Mouse (Mus musculus): ENCODE measurements around the gene Nop56. TPM values are rescaled to one million over a fixed set of nuclear protein-coding genes. Genes with fewer than 3 reads are reported as not detected.

The Nop56 gene
- total RNA-seq, 2 experiments from 2014 or later: 94.9 to 131 TPM

DNA sequence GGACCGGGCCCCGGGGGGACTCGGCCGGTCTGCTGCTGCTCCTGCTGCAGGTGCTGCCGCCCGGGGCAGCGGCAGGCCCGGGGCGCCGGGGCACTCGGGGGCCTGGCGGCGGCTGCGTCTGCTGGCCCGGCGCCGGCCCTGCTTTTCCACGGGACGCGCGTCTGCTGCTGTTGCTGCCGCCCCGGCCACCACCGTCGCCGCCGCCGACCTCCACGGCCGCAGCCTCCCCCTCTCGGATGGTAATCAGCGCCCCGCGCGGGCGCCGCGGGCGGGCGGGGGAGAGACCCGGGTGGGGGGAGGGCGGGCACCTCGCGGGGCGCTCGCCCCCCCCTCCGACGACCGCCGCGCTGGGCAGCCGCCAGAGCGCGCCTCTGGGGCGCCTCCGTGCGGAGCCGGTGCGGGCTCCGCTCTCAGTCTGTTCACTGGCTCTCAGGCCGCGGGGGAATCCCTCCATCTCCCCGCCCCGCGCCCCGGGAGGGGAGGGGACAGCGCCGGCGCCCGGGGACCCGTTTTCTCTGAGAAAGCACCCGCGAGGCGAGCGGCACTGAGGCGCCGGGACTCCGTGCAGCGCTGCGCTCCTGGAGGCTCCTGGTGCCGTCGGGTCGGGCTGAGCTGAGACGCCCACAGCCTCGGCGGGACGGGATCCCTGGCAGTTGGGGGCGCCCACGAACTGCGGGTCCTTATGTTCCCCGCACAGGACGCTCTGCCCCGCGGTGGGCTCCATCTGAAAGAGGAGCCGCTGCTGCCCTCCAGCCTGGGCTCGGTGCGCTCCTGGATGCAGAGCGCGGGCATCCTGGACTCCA, 21.3 kb downstream of the Nop56 start:
- DNase-seq: peak; percentile 60 to 77

DNA sequence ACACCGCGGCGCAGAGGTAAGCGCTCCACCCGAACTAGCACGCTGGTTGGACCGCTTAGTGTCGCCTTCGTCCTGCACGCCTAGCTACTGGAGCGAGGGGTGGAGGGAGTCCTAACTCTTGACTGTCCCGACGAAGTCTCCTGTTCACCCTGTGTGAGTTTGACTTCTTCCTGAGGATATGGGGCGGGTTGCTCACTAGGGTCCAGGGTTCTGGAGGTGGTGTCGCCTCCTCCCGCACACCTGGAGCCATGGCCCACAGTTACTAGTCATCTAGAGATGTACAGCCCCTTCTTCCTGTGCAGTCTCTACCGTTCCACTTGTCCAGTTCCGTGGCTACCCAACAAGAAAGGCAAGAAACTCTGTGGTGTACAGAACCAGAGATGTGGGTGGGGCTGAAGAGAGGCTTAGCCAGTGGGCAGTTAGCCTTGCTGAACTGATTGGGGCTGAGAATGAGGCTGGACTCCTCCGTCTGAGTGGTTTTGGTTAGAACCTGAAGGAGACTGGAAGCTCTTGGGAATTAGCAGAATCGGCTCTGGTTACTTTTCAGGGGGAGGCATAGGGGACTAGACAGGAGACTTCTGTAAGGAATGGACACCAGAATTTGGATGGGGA, 22.0 kb downstream of the Nop56 start:
- no peak for DNase-seq

DNA sequence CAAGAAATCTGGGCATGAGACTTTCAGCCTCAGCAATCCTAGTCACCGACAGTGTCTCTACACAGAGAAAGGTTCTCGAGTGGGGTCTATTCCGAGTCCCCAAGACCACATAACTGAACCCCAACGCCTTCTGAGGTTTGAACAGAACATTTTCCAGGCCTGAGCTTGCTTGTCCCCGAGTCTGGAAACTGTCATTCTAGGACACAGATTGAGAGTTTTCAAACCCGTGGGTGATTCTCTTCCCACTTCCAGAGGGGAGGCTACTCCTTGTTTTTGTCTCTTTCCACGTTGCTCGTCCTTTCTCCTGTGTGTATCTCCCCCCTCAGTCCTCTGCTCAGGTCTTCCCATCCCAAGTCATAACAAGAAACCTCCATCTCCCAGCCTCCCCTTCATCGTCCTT, 23.4 kb downstream of the Nop56 start:
- DNase-seq: no peak

DNA sequence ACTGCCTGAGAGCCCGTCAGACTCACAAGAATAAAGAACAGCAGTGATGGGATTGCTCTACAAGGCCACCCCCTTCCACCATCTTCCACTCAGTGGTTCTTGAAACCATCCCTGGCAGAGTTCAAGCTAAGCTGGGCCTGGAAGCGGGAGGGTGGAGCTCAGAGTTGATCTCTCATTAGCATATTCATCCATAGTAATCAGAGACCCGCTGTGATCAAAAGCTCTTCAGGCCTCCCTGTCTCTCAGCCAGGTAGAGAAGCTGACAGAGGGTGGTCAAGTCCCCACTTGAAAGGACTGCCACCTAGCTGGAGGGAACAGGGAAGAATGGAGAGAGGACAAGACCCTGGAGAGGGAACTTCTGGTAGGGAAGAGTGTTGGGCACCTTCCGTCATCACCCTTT, 28.8 kb downstream of the Nop56 start:
- no peak for DNase-seq

DNA sequence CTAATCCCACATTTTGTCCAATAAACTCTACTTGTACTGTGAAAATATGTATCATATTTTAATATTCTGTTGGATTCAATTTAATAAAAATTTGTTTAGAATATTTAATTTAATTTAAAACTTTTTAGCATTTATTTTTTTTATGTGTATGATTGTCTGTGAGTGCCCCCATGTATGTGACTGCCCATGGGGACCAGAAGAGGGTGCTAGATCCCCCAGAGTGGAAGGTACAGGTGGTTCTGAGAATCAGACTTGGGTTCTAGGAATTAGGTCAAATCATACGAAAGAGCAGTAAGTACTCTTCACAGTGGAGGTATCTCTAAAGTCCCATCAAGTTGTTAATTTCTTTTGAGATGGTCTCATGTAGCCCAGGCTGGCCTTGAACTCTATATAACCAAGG, 52.8 kb downstream of the Nop56 start:
- DNase-seq: no peak

Other genes starting within 250 kb of the Nop56 start
- not detected for gene Tgm6, start 162.0 kb upstream of the Nop56 start, total RNA-seq (2021)
- gene Snrpb, start 95.0 kb upstream of the Nop56 start, total RNA-seq (2021): 100 to 1,000 TPM; 184 to 187 TPM
- not detected for gene Tmc2, start 79.2 kb upstream of the Nop56 start, total RNA-seq (2021)
- 100 to 1,000 TPM; 421 to 428 TPM for gene Idh3b, start 10.1 kb downstream of the Nop56 start, total RNA-seq (2021)
- gene Ebf4, start 20.7 kb downstream of the Nop56 start, total RNA-seq (2021): 1 to 10 TPM; 3.4 to 3.7 TPM
- gene Cpxm1, start 123.1 kb downstream of the Nop56 start, total RNA-seq (2021): 10 to 100 TPM in 1 of 2 experiments, 1 to 10 TPM in 1; 7.1 to 11.3 TPM
- not detected for gene Gm28372, start 130.8 kb downstream of the Nop56 start, total RNA-seq (2021)
- not detected for gene 1700020A23Rik, start 130.8 kb downstream of the Nop56 start, total RNA-seq (2021)
- not detected for gene Tmem239, start 132.0 kb downstream of the Nop56 start, total RNA-seq (2021)
- 10 to 100 TPM; 62.9 to 63.9 TPM for gene Vps16, start 149.9 kb downstream of the Nop56 start, total RNA-seq (2021)
- gene Pced1a, start 150.3 kb downstream of the Nop56 start, total RNA-seq (2021): 10 to 100 TPM; 12.9 to 14.6 TPM
- 100 to 1,000 TPM; 117 to 143 TPM for gene Ptpra, start 175.8 kb downstream of the Nop56 start, total RNA-seq (2021)